Mouse (Mus musculus): ENCODE measurements at regions not wholly inside any gene's neighbourhood (a gene's known extent, or its start where the extent isn't known, plus 50 kb on each side); places are given as distances from the start of the nearest gene placed in this dataset.

- DNase-seq, result no peak
Measured at GRCm38 (mm10) chr14:97170841-97171240, 651.9 kb upstream of the Klhl1 start.

GRCm38 (mm10) chr14:97165793-97166192 lies 646.9 kb upstream of the Klhl1 start:
- DNase-seq, result no peak

- no peak for DNase-seq
Measured at GRCm38 (mm10) chr14:97148997-97149653, 630.2 kb upstream of the Klhl1 start.

- no peak for DNase-seq
Measured at GRCm38 (mm10) chr14:97115918-97116635, 597.2 kb upstream of the Klhl1 start.

- DNase-seq, result no peak
Measured at GRCm38 (mm10) chr14:97101090-97101675, 582.3 kb upstream of the Klhl1 start.

- no peak for DNase-seq
Measured at GRCm38 (mm10) chr14:97093389-97093788, 574.5 kb upstream of the Klhl1 start.

GRCm38 (mm10) chr14:97088863-97089262 lies 570.0 kb upstream of the Klhl1 start:
- no peak for DNase-seq

GRCm38 (mm10) chr14:97087346-97087745 lies 568.4 kb upstream of the Klhl1 start:
- DNase-seq, result no peak

- DNase-seq, result no peak
Measured at GRCm38 (mm10) chr14:97086363-97087309, 567.7 kb upstream of the Klhl1 start.

GRCm38 (mm10) chr14:97074808-97075207 lies 555.9 kb upstream of the Klhl1 start:
- DNase-seq, result no peak

GRCm38 (mm10) chr14:97068770-97069169 lies 549.9 kb upstream of the Klhl1 start:
- DNase-seq, result no peak

- no peak for DNase-seq
Measured at GRCm38 (mm10) chr14:97068313-97068712, 549.4 kb upstream of the Klhl1 start.

GRCm38 (mm10) chr14:97045321-97045720 lies 526.4 kb upstream of the Klhl1 start:
- DNase-seq, result no peak

- DNase-seq, result no peak
Measured at GRCm38 (mm10) chr14:97039850-97040249, 520.9 kb upstream of the Klhl1 start.

- DNase-seq, result no peak
Measured at GRCm38 (mm10) chr14:97028528-97028927, 509.6 kb upstream of the Klhl1 start.

GRCm38 (mm10) chr14:97006294-97006693 lies 487.4 kb upstream of the Klhl1 start:
- no peak for DNase-seq

GRCm38 (mm10) chr14:96995081-96995480 lies 476.2 kb upstream of the Klhl1 start:
- DNase-seq, result no peak

GRCm38 (mm10) chr14:96990542-96991162 lies 471.8 kb upstream of the Klhl1 start:
- DNase-seq, result no peak

GRCm38 (mm10) chr14:96963074-96963447 lies 444.2 kb upstream of the Klhl1 start:
- DNase-seq, result no peak

- DNase-seq, result no peak
Measured at GRCm38 (mm10) chr14:96962426-96963073, 443.6 kb upstream of the Klhl1 start.

GRCm38 (mm10) chr14:96956115-96956514 lies 437.2 kb upstream of the Klhl1 start:
- DNase-seq, result no peak
